Mouse (Mus musculus): ENCODE results near the gene Nsun2. TPM values are rescaled to one million over a fixed set of nuclear protein-coding genes. Genes with fewer than 3 reads are reported as not detected.
"Not testable (repeated sequence)": the region's sequence is repeated elsewhere in the genome, so short reads cannot be mapped to it uniquely, and the experiment has no call there.

Gene Nsun2
- polyA plus RNA-seq, 1 experiment from 2014 or later, result 278 TPM

GRCm38 (mm10) chr13:69635836-69636235 lies 102.3 kb downstream of the Nsun2 start:
- 91% methylated on average over 7 of the region's 7 CpGs for WGBS
- not testable (repeated sequence) for H3K27ac ChIP-seq (ENCODE audit: low read depth, low read length); H3K9me3 ChIP-seq (ENCODE audit: control insufficient read depth, low read length); H3K4me3 ChIP-seq (ENCODE audit: low read depth, low read length); H3K4me2 ChIP-seq; DNase-seq (ENCODE audit: low spot score); ATAC-seq (replicated peaks; ENCODE audit: low FRiP score); H3K27me3 ChIP-seq (replicated peaks; ENCODE audit: control insufficient read depth, insufficient read depth, low read length); H3K9ac ChIP-seq (ENCODE audit: low read depth, low read length); H3K4me1 ChIP-seq (replicated peaks; ENCODE audit: control insufficient read depth, insufficient read depth, low read length)
- peaks cover 47% of the 10 kb centered on the region for H3K36me3 ChIP-seq (ENCODE audit: control insufficient read depth, insufficient read depth, low read length)

DNA sequence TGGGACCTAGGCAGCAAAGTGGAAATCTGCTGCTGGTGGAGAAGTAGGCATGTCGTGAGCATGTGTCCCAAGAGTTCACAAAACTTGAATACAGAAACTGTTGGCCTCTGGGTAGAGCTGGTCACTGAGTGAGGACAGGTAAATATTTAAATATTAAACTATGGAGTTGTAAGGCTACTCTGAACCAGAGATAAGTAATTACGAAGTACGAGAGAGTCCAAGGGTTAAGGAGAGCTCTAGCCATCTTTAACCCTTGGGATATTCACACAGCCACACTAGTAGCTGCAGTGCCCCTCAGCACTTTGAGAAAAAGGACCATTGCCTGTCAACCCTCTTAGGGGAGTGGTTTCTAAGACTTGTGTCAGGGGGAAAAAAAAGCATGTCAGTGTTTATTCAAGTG lies 102.8 kb downstream of the Nsun2 start:
- DNase-seq (ENCODE audit: low spot score) (no peak), ATAC-seq (replicated peaks; ENCODE audit: low FRiP score) (no peak)
- 85% methylated on average over 3 of the region's 3 CpGs for WGBS
- H3K9me3 ChIP-seq (ENCODE audit: control insufficient read depth, low read length), result no peaks in the 10 kb centered on the region
- no peaks in the 10 kb centered on the region for H3K27me3 ChIP-seq (replicated peaks; ENCODE audit: control insufficient read depth, insufficient read depth, low read length)
- H3K9ac ChIP-seq (ENCODE audit: low read depth, low read length), result no peak overlapping the region
- H3K27ac ChIP-seq (ENCODE audit: low read depth, low read length), result no peak overlapping the region
- no peak overlapping the region for H3K4me2 ChIP-seq
- H3K4me3 ChIP-seq (ENCODE audit: low read depth, low read length), result no peak overlapping the region
- H3K4me1 ChIP-seq (replicated peaks; ENCODE audit: control insufficient read depth, insufficient read depth, low read length), result no peaks in the 10 kb centered on the region
- peaks cover 42% of the 10 kb centered on the region for H3K36me3 ChIP-seq (ENCODE audit: control insufficient read depth, insufficient read depth, low read length)

DNA sequence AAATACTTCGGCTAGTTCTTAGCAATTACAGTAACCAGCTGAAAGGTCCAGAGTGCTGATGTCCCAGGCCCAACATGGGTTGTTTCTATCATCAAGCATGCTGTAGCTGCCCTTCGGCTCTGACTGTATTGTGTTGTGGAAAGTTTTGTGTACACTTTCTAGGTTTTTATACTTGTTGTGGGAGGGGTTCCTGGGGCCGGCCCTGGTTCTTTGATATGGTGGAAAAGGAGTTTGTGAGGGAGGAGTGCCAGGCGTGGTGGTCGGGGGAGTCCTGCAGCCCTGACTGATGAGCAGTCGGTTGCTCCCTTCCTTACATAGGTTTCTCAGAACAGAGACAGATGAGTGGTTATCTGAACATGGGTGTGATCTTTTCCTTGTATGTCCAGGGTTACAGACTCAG lies 103.3 kb downstream of the Nsun2 start:
- WGBS, result 78% methylated on average over 6 of the region's 6 CpGs
- ATAC-seq (replicated peaks; ENCODE audit: low FRiP score) (no peak), DNase-seq (ENCODE audit: low spot score) (no peak)
- Histone ChIP-seq H3K36me3 (ENCODE audit: control insufficient read depth, insufficient read depth, low read length) (peaks cover 37% of the 10 kb centered on the region), H3K4me1 (replicated peaks; ENCODE audit: control insufficient read depth, insufficient read depth, low read length) (no peaks in the 10 kb centered on the region), H3K27me3 (replicated peaks; ENCODE audit: control insufficient read depth, insufficient read depth, low read length) (no peaks in the 10 kb centered on the region), H3K9me3 (ENCODE audit: control insufficient read depth, low read length) (no peaks in the 10 kb centered on the region), H3K4me3 (ENCODE audit: low read depth, low read length) (no peak overlapping the region), H3K27ac (ENCODE audit: low read depth, low read length) (no peak overlapping the region), H3K4me2 (no peak overlapping the region), H3K9ac (ENCODE audit: low read depth, low read length) (no peak overlapping the region)

- peaks cover 35% of the 10 kb centered on the region for H3K36me3 ChIP-seq (ENCODE audit: control insufficient read depth, insufficient read depth, low read length)
- no peak overlapping the region for H3K27ac ChIP-seq (ENCODE audit: low read depth, low read length)
Observed at GRCm38 (mm10) chr13:69637657-69638056, 104.1 kb downstream of the Nsun2 start.

DNA sequence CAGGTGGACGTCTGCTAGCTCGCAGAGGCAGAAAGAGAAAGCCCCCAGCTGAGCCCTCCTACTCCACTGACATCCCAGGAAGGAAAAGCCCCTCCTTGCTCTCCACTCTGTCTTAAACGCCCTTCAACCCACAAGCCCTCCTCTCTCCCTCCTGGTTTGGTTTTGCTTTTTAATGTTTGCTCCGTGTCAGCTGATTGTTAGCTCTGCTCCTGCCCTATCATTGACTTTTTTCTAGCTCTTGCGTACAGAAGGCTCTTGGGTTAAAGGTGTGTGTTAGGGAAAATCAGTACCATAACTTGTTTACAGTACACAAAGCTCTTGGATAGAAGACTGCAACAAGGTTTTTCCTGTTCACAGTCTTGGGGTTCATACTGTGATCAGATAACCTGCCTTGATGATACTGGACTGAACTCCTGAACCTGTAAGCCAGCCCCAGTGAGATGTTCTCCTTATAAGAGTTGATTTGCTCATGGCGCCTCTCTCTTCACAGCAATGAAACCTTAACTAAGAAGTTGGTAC lies 104.6 kb downstream of the Nsun2 start:
- H3K9me3 ChIP-seq (ENCODE audit: control insufficient read depth, low read length), result no peaks in the 10 kb centered on the region
- peaks cover 33% of the 10 kb centered on the region for H3K36me3 ChIP-seq (ENCODE audit: control insufficient read depth, insufficient read depth, low read length)
- DNase-seq (ENCODE audit: low spot score), result peak; percentile 12
- ATAC-seq (replicated peaks; ENCODE audit: low FRiP score), result no peak
- H3K4me2 ChIP-seq, result no peak overlapping the region
- no peaks in the 10 kb centered on the region for H3K4me1 ChIP-seq (replicated peaks; ENCODE audit: control insufficient read depth, insufficient read depth, low read length)
- no peak overlapping the region for H3K4me3 ChIP-seq (ENCODE audit: low read depth, low read length)
- no peak overlapping the region for H3K9ac ChIP-seq (ENCODE audit: low read depth, low read length)
- no peaks in the 10 kb centered on the region for H3K27me3 ChIP-seq (replicated peaks; ENCODE audit: control insufficient read depth, insufficient read depth, low read length)
- 84% methylated on average over 6 of the region's 6 CpGs for WGBS
- no peak overlapping the region for H3K27ac ChIP-seq (ENCODE audit: low read depth, low read length)

More at GRCm38 (mm10) chr13:69637657-69638056, 104.1 kb downstream of the Nsun2 start:
- DNase-seq (ENCODE audit: low spot score) (no peak), ATAC-seq (replicated peaks; ENCODE audit: low FRiP score) (no peak)
- Histone ChIP-seq H3K4me1 (replicated peaks; ENCODE audit: control insufficient read depth, insufficient read depth, low read length) (no peaks in the 10 kb centered on the region), H3K9ac (ENCODE audit: low read depth, low read length) (no peak overlapping the region), H3K9me3 (ENCODE audit: control insufficient read depth, low read length) (no peaks in the 10 kb centered on the region), H3K4me3 (ENCODE audit: low read depth, low read length) (no peak overlapping the region), H3K27me3 (replicated peaks; ENCODE audit: control insufficient read depth, insufficient read depth, low read length) (no peaks in the 10 kb centered on the region), H3K4me2 (no peak overlapping the region)
- 83% methylated on average over 9 of the region's 9 CpGs for WGBS

DNA sequence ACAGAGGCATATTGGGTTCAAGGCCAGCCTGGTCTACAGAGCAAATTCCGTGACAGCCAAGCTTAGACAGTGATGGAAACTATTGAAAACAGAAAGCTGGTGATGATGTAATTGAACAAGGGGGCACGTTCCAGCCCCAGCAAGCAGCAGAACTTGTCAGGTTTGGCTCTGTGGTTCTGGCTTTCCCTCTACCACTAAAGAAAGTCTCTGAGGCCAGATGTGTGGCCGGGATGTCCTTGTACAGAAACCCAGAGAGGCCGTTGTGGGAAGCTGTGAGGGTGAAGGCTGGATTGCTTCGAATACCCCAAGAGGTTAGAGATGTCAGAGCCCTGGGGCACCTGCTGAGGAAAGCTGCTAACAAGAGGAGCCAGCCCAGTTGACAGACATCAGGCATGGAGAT lies 105.7 kb downstream of the Nsun2 start:
- WGBS, result 83% methylated on average over 5 of the region's 5 CpGs
- Histone ChIP-seq H3K9me3 (ENCODE audit: control insufficient read depth, low read length) (no peaks in the 10 kb centered on the region), H3K27ac (ENCODE audit: low read depth, low read length) (no peak overlapping the region), H3K4me1 (replicated peaks; ENCODE audit: control insufficient read depth, insufficient read depth, low read length) (no peaks in the 10 kb centered on the region), H3K4me2 (no peak overlapping the region), H3K9ac (ENCODE audit: low read depth, low read length) (no peak overlapping the region), H3K36me3 (ENCODE audit: control insufficient read depth, insufficient read depth, low read length) (peaks cover 23% of the 10 kb centered on the region), H3K4me3 (ENCODE audit: low read depth, low read length) (no peak overlapping the region), H3K27me3 (replicated peaks; ENCODE audit: control insufficient read depth, insufficient read depth, low read length) (no peaks in the 10 kb centered on the region)
- ATAC-seq (replicated peaks; ENCODE audit: low FRiP score) (no peak), DNase-seq (ENCODE audit: low spot score) (peak; percentile 25)

GRCm38 (mm10) chr13:69640126-69640525 lies 106.6 kb downstream of the Nsun2 start:
- ATAC-seq (replicated peaks; ENCODE audit: low FRiP score), result no peak
- no peak overlapping the region for H3K9ac ChIP-seq (ENCODE audit: low read depth, low read length)

GRCm38 (mm10) chr13:69640541-69640940 lies 107.0 kb downstream of the Nsun2 start:
- Histone ChIP-seq H3K4me1 (replicated peaks; ENCODE audit: control insufficient read depth, insufficient read depth, low read length) (no peaks in the 10 kb centered on the region), H3K27ac (ENCODE audit: low read depth, low read length) (no peak overlapping the region), H3K4me2 (no peak overlapping the region), H3K9ac (ENCODE audit: low read depth, low read length) (no peak overlapping the region), H3K36me3 (ENCODE audit: control insufficient read depth, insufficient read depth, low read length) (peaks cover 10% of the 10 kb centered on the region), H3K9me3 (ENCODE audit: control insufficient read depth, low read length) (no peaks in the 10 kb centered on the region), H3K4me3 (ENCODE audit: low read depth, low read length) (no peak overlapping the region), H3K27me3 (replicated peaks; ENCODE audit: control insufficient read depth, insufficient read depth, low read length) (no peaks in the 10 kb centered on the region)
- WGBS, result 84% methylated on average over 4 of the region's 4 CpGs
- ATAC-seq (replicated peaks; ENCODE audit: low FRiP score), result no peak
- no peak for DNase-seq (ENCODE audit: low spot score)

More at GRCm38 (mm10) chr13:69640126-69640525, 106.6 kb downstream of the Nsun2 start:
- no peaks in the 10 kb centered on the region for H3K27me3 ChIP-seq (replicated peaks; ENCODE audit: control insufficient read depth, insufficient read depth, low read length)
- WGBS, result 93% methylated on average over 4 of the region's 4 CpGs
- no peak overlapping the region for H3K4me3 ChIP-seq (ENCODE audit: low read depth, low read length)
- H3K9me3 ChIP-seq (ENCODE audit: control insufficient read depth, low read length), result no peaks in the 10 kb centered on the region
- H3K4me2 ChIP-seq, result no peak overlapping the region
- peak; percentile 20 for DNase-seq (ENCODE audit: low spot score)
- H3K36me3 ChIP-seq (ENCODE audit: control insufficient read depth, insufficient read depth, low read length), result peaks cover 14% of the 10 kb centered on the region
- no peaks in the 10 kb centered on the region for H3K4me1 ChIP-seq (replicated peaks; ENCODE audit: control insufficient read depth, insufficient read depth, low read length)
- H3K27ac ChIP-seq (ENCODE audit: low read depth, low read length), result no peak overlapping the region

- 80% methylated on average over 3 of the region's 3 CpGs for WGBS
Observed at GRCm38 (mm10) chr13:69641017-69641416, 107.5 kb downstream of the Nsun2 start.

More at GRCm38 (mm10) chr13:69641017-69641416, 107.5 kb downstream of the Nsun2 start:
- Histone ChIP-seq H3K4me1 (replicated peaks; ENCODE audit: control insufficient read depth, insufficient read depth, low read length) (no peaks in the 10 kb centered on the region), H3K9me3 (ENCODE audit: control insufficient read depth, low read length) (no peaks in the 10 kb centered on the region), H3K36me3 (ENCODE audit: control insufficient read depth, insufficient read depth, low read length) (peaks cover 6% of the 10 kb centered on the region), H3K27ac (ENCODE audit: low read depth, low read length) (no peak overlapping the region), H3K4me3 (ENCODE audit: low read depth, low read length) (no peak overlapping the region), H3K9ac (ENCODE audit: low read depth, low read length) (no peak overlapping the region), H3K27me3 (replicated peaks; ENCODE audit: control insufficient read depth, insufficient read depth, low read length) (no peaks in the 10 kb centered on the region), H3K4me2 (no peak overlapping the region)
- ATAC-seq (replicated peaks; ENCODE audit: low FRiP score) (no peak), DNase-seq (ENCODE audit: low spot score) (peak; percentile 26)

Measured in liver, embryonic 11.5 days (tissue).